Mouse (Mus musculus): ENCODE data around the gene Grhpr. TPM values are rescaled to one million over a fixed set of nuclear protein-coding genes. Genes with fewer than 3 reads are reported as not detected.

The Grhpr gene
- polyA plus RNA-seq, 1 experiment from 2014 or later: 65.4 TPM

DNA sequence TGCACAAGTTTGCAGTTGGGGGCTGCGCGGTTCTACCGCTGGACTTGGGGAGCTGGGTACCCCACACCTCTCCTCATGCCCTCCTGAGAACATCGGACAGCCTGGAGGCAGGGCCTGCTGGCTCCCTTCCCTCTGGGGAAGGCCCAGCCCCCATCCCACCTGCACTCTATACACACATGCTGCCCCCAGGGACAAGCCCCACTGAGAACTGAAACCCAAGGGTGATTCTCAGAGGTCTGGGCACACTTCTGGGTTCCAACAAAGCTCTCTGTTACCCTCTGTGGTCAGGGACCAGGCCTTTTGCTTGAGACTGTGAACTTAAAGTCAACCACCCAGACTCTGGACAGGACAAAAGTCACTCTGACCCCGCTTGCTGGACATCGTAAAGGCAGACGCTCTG, 11.1 kb upstream of the Grhpr start:
- Histone ChIP-seq H3K4me3 (ENCODE audit: low read length) (no peak overlapping the region), H3K4me2 (replicated peaks; ENCODE audit: low read depth, low read length) (no peak overlapping the region), H3K4me1 (ENCODE audit: control insufficient read depth, insufficient read depth, low read length) (peaks cover 4% of the 10 kb centered on the region), H3K27me3 (ENCODE audit: control insufficient read depth, insufficient read depth, low read length) (no peaks in the 10 kb centered on the region), H3K9ac (ENCODE audit: low read depth, low read length) (no peak overlapping the region), H3K9me3 (ENCODE audit: control insufficient read depth, low read length) (no peaks in the 10 kb centered on the region), H3K36me3 (ENCODE audit: control insufficient read depth, insufficient read depth, low read length) (no peaks in the 10 kb centered on the region), H3K27ac (ENCODE audit: low read depth, low read length) (no peak overlapping the region)
- ATAC-seq (ENCODE audit: low FRiP score, low TSS enrichment): no peak
- 93% methylated on average over 7 of the region's 7 CpGs for WGBS

DNA sequence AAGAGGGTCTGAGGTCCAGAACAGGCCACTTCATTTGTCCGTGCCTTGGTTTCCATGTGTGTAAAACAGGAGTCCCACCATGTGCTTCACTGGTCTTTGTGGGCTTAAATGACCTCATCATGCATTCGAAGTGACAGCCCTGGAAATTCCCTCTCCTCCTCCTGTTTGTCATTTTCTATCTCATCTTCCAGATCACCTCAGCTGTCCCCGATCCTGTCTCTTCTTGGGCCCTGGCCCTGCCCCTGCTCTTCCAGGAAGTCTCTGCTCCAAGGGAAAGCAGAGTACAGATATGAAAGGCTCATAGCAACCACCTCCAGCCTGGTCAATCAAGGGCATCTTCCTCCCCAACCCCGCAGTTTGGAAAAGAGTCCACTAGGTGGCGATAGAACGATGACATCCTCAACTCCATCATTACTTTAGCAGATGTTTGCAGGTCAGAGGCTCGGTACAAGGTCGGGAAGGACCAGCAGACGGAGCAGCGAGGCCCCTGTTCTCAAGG, 10.5 kb upstream of the Grhpr start:
- Histone ChIP-seq H3K9ac (ENCODE audit: low read depth, low read length) (no peak overlapping the region), H3K27me3 (ENCODE audit: control insufficient read depth, insufficient read depth, low read length) (no peaks in the 10 kb centered on the region), H3K36me3 (ENCODE audit: control insufficient read depth, insufficient read depth, low read length) (no peaks in the 10 kb centered on the region), H3K9me3 (ENCODE audit: control insufficient read depth, low read length) (no peaks in the 10 kb centered on the region), H3K27ac (ENCODE audit: low read depth, low read length) (no peak overlapping the region), H3K4me2 (replicated peaks; ENCODE audit: low read depth, low read length) (no peak overlapping the region), H3K4me1 (ENCODE audit: control insufficient read depth, insufficient read depth, low read length) (peaks cover 4% of the 10 kb centered on the region), H3K4me3 (ENCODE audit: low read length) (no peak overlapping the region)
- 0 out of 2 replicates have a peak, but pooled peaks have one; percentile 6 for ATAC-seq (ENCODE audit: low FRiP score, low TSS enrichment)
- WGBS: 20% methylated on average over 10 of the region's 10 CpGs

- ATAC-seq (ENCODE audit: low FRiP score, low TSS enrichment): peak; percentile 46; the same call in 1 of the 2 replicates
- H3K9ac ChIP-seq (ENCODE audit: low read depth, low read length): no peak overlapping the region; the same call in 1 of the 2 replicates
- H3K4me2 ChIP-seq (replicated peaks; ENCODE audit: low read depth, low read length): peak overlapping the region; percentile 15
- no peaks in the 10 kb centered on the region for H3K36me3 ChIP-seq (ENCODE audit: control insufficient read depth, insufficient read depth, low read length)
- peaks cover 4% of the 10 kb centered on the region for H3K4me1 ChIP-seq (ENCODE audit: control insufficient read depth, insufficient read depth, low read length)
- no peak overlapping the region; the same call in 1 of the 2 replicates for H3K4me3 ChIP-seq (ENCODE audit: low read length)
- H3K27ac ChIP-seq (ENCODE audit: low read depth, low read length): no peak overlapping the region
- H3K9me3 ChIP-seq (ENCODE audit: control insufficient read depth, low read length): no peaks in the 10 kb centered on the region
- H3K27me3 ChIP-seq (ENCODE audit: control insufficient read depth, insufficient read depth, low read length): no peaks in the 10 kb centered on the region
- 12% methylated on average over 9 of the region's 9 CpGs for WGBS
Observed at GRCm38 (mm10) chr4:44973450-44973849, 7.7 kb upstream of the Grhpr start.

DNA sequence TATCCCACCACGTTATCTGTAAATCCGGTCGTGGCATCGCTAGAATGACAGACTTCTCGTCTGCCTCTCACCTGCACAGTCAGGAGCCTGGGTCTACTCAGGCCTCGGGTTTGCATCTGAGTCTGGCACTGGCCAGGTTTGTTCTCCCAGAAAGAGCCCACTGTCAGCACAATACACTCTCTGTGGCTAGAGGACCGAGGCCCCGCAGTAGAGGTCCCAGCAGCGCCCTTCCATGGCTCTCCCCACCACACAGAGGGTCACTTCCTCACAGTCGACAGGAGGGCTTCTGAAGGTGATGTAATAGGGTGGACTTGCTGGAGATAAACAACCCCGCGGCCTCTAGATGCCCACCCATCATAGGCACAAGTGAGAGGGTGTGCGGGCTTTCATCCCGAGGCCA, 7.3 kb upstream of the Grhpr start:
- peak overlapping the region; percentile 15 for H3K4me2 ChIP-seq (replicated peaks; ENCODE audit: low read depth, low read length)
- H3K27me3 ChIP-seq (ENCODE audit: control insufficient read depth, insufficient read depth, low read length): no peaks in the 10 kb centered on the region
- 58% methylated on average over 14 of the region's 14 CpGs for WGBS
- H3K9ac ChIP-seq (ENCODE audit: low read depth, low read length): no peak overlapping the region; the same call in 1 of the 2 replicates
- 0 out of 2 replicates have a peak, but pooled peaks have one; percentile 10 for ATAC-seq (ENCODE audit: low FRiP score, low TSS enrichment)
- H3K9me3 ChIP-seq (ENCODE audit: control insufficient read depth, low read length): no peaks in the 10 kb centered on the region
- no peak overlapping the region for H3K27ac ChIP-seq (ENCODE audit: low read depth, low read length)
- peaks cover 4% of the 10 kb centered on the region for H3K4me1 ChIP-seq (ENCODE audit: control insufficient read depth, insufficient read depth, low read length)
- no peak overlapping the region; the same call in 1 of the 2 replicates for H3K4me3 ChIP-seq (ENCODE audit: low read length)
- H3K36me3 ChIP-seq (ENCODE audit: control insufficient read depth, insufficient read depth, low read length): no peaks in the 10 kb centered on the region

- no peaks in the 10 kb centered on the region for H3K27me3 ChIP-seq (ENCODE audit: control insufficient read depth, insufficient read depth, low read length)
- no peaks in the 10 kb centered on the region for H3K36me3 ChIP-seq (ENCODE audit: control insufficient read depth, insufficient read depth, low read length)
- no peaks in the 10 kb centered on the region for H3K9me3 ChIP-seq (ENCODE audit: control insufficient read depth, low read length)
- H3K4me3 ChIP-seq (ENCODE audit: low read length): no peak overlapping the region
- peaks cover 4% of the 10 kb centered on the region for H3K4me1 ChIP-seq (ENCODE audit: control insufficient read depth, insufficient read depth, low read length)
- H3K4me2 ChIP-seq (replicated peaks; ENCODE audit: low read depth, low read length): no peak overlapping the region
- no peak for ATAC-seq (ENCODE audit: low FRiP score, low TSS enrichment)
- H3K9ac ChIP-seq (ENCODE audit: low read depth, low read length): no peak overlapping the region
- WGBS: 70% methylated on average over 8 of the region's 8 CpGs
- H3K27ac ChIP-seq (ENCODE audit: low read depth, low read length): no peak overlapping the region
Observed at GRCm38 (mm10) chr4:44974331-44974730, 6.9 kb upstream of the Grhpr start.

DNA sequence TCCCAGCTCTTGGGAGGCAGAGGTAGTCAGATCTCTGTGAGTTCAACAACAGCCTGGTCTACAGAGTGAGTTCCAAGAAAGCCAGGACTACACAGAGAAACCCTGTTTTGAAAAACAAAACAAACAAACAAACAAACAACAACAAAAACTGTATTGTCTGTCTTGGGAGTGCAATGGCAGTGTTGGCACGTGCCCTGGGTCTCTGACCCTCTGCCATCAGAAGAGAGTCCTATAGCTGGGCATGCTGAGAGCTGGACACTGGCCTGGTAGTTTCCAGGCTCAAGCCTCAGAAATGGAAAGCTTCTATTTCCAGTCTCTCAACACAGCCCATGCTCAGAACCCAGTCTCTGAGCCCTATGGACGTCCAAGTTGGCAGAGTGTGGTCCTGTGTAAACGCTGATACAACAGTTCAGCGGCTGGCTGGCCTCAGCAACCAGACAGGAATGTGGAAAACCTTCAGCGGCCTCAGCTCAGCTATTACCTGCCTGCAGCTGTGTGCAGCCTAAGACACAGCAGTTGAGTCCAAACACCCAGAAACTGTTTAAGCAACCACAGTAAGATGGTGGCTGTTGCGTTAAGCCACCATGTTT, 5.1 kb upstream of the Grhpr start:
- peaks cover 4% of the 10 kb centered on the region for H3K4me1 ChIP-seq (ENCODE audit: control insufficient read depth, insufficient read depth, low read length)
- H3K4me2 ChIP-seq (replicated peaks; ENCODE audit: low read depth, low read length): no peak overlapping the region
- no peak overlapping the region for H3K27ac ChIP-seq (ENCODE audit: low read depth, low read length)
- 72% methylated on average over 6 of the region's 6 CpGs for WGBS
- no peak overlapping the region for H3K9ac ChIP-seq (ENCODE audit: low read depth, low read length)
- H3K36me3 ChIP-seq (ENCODE audit: control insufficient read depth, insufficient read depth, low read length): no peaks in the 10 kb centered on the region
- no peak for ATAC-seq (ENCODE audit: low FRiP score, low TSS enrichment)
- H3K4me3 ChIP-seq (ENCODE audit: low read length): no peak overlapping the region
- H3K27me3 ChIP-seq (ENCODE audit: control insufficient read depth, insufficient read depth, low read length): no peaks in the 10 kb centered on the region
- no peaks in the 10 kb centered on the region for H3K9me3 ChIP-seq (ENCODE audit: control insufficient read depth, low read length)

GRCm38 (mm10) chr4:44976921-44977710, 4.1 kb upstream of the Grhpr start:
- H3K4me2 ChIP-seq (replicated peaks; ENCODE audit: low read depth, low read length): no peak overlapping the region
- H3K36me3 ChIP-seq (ENCODE audit: control insufficient read depth, insufficient read depth, low read length): no peaks in the 10 kb centered on the region
- no peaks in the 10 kb centered on the region for H3K9me3 ChIP-seq (ENCODE audit: control insufficient read depth, low read length)
- H3K27me3 ChIP-seq (ENCODE audit: control insufficient read depth, insufficient read depth, low read length): no peaks in the 10 kb centered on the region
- peaks cover 4% of the 10 kb centered on the region for H3K4me1 ChIP-seq (ENCODE audit: control insufficient read depth, insufficient read depth, low read length)
- WGBS: 89% methylated on average over 10 of the region's 10 CpGs
- no peak for ATAC-seq (ENCODE audit: low FRiP score, low TSS enrichment)
- no peak overlapping the region for H3K27ac ChIP-seq (ENCODE audit: low read depth, low read length)
- H3K4me3 ChIP-seq (ENCODE audit: low read length): no peak overlapping the region
- no peak overlapping the region for H3K9ac ChIP-seq (ENCODE audit: low read depth, low read length)

GRCm38 (mm10) chr4:44978175-44978574, 3.0 kb upstream of the Grhpr start:
- WGBS: 59% methylated on average over 5 of the region's 5 CpGs
- ATAC-seq (ENCODE audit: low FRiP score, low TSS enrichment): no peak
- no peak overlapping the region for H3K27ac ChIP-seq (ENCODE audit: low read depth, low read length)

DNA sequence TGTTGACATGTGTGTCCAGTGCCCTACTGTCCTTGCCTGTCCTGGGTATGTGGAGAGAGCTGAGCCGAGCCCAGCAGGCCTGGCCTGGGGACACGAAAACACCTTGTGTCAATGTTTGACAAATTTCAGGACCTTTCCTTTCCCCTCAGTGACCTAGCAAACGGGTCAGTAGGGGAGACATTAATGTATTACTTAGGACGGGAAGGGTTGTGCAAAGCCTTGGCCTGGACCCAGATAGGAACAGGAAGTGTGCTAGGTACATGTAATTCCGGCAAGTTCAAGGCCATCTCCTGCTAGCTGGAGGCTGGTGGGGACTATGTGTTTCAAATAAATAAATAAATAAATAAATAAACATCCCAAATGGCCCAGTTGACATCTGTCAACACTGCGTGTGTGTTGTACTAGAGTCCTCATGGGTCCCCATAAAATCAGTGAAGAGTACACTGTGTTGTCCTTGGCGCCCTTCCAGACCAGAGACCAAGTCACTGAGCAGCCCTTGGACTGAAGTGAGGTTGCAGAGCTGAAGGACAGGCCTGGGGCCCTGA, 1.3 kb upstream of the Grhpr start:
- Histone ChIP-seq H3K27ac (ENCODE audit: low read depth, low read length) (no peak overlapping the region), H3K4me2 (replicated peaks; ENCODE audit: low read depth, low read length) (no peak overlapping the region), H3K4me1 (ENCODE audit: control insufficient read depth, insufficient read depth, low read length) (peaks cover 6% of the 10 kb centered on the region; the same call in 1 of the 2 replicates), H3K36me3 (ENCODE audit: control insufficient read depth, insufficient read depth, low read length) (peaks cover 6% of the 10 kb centered on the region; the same call in 1 of the 2 replicates), H3K4me3 (ENCODE audit: low read length) (no peak overlapping the region), H3K27me3 (ENCODE audit: control insufficient read depth, insufficient read depth, low read length) (no peaks in the 10 kb centered on the region), H3K9ac (ENCODE audit: low read depth, low read length) (no peak overlapping the region), H3K9me3 (ENCODE audit: control insufficient read depth, low read length) (no peaks in the 10 kb centered on the region)
- 47% methylated on average over 7 of the region's 7 CpGs for WGBS
- ATAC-seq (ENCODE audit: low FRiP score, low TSS enrichment): no peak

More at GRCm38 (mm10) chr4:44978175-44978574, 3.0 kb upstream of the Grhpr start:
- Histone ChIP-seq H3K4me1 (ENCODE audit: control insufficient read depth, insufficient read depth, low read length) (peaks cover 10% of the 10 kb centered on the region), H3K4me3 (ENCODE audit: low read length) (no peak overlapping the region), H3K36me3 (ENCODE audit: control insufficient read depth, insufficient read depth, low read length) (no peaks in the 10 kb centered on the region), H3K9me3 (ENCODE audit: control insufficient read depth, low read length) (no peaks in the 10 kb centered on the region), H3K4me2 (replicated peaks; ENCODE audit: low read depth, low read length) (no peak overlapping the region), H3K9ac (ENCODE audit: low read depth, low read length) (no peak overlapping the region), H3K27me3 (ENCODE audit: control insufficient read depth, insufficient read depth, low read length) (no peaks in the 10 kb centered on the region)
